Mouse (Mus musculus) gastrocnemius, adult 8-10 months (tissue): ENCODE measurements around the gene Nkpd1. TPM values are rescaled to one million over a fixed set of nuclear protein-coding genes. Genes with fewer than 3 reads are reported as not detected.

Experiments used
- total RNA-seq, 4 experiments: library from RNA; stranded (reverse); gene quantifications; 2 replicates each; pipeline ENCODE4 v1.2.4; 2022

The Nkpd1 gene
- total RNA-seq, 4 experiments from 2014 or later = not detected

Other genes starting within 250 kb of the Nkpd1 start
- gene Vasp, start 246.0 kb upstream of the Nkpd1 start, total RNA-seq = 10 to 100 TPM in 3 of 4 experiments, 1 to 10 TPM in 1; 7.1 to 19.7 (median 15.0) TPM
- gene Ppm1n, start 237.8 kb upstream of the Nkpd1 start, total RNA-seq = under 1 TPM in 2 of 4 experiments, not detected in 2; 0.40 to 0.80 TPM
- 1,000 to 10,000 TPM; 1,093 to 1,223 (median 1,133) TPM for gene Rtn2, start 235.2 kb upstream of the Nkpd1 start, total RNA-seq
- gene Fosb, start 207.8 kb upstream of the Nkpd1 start, total RNA-seq = under 1 TPM; 0.16 to 0.86 (median 0.30) TPM
- 10 to 100 TPM; 27.1 to 33.7 (median 28.7) TPM for gene Ercc1, start 173.1 kb upstream of the Nkpd1 start, total RNA-seq
- 10 to 100 TPM in 3 of 4 experiments, 1 to 10 TPM in 1; 8.9 to 13.9 (median 11.2) TPM for gene Cd3eap, start 158.4 kb upstream of the Nkpd1 start, total RNA-seq
- 1 to 10 TPM; 2.8 to 6.3 (median 4.1) TPM for gene Ppp1r13l, start 158.1 kb upstream of the Nkpd1 start, total RNA-seq
- gene Ercc2, start 135.8 kb upstream of the Nkpd1 start, total RNA-seq = 10 to 100 TPM in 2 of 4 experiments, 1 to 10 TPM in 2; 7.5 to 14.9 (median 10.4) TPM
- under 1 TPM in 3 of 4 experiments, not detected in 1; 0.21 to 0.40 (median 0.24) TPM for gene Klc3, start 113.7 kb upstream of the Nkpd1 start, total RNA-seq
- over 10,000 TPM; 38,224 to 44,934 (median 40,442) TPM for gene Ckm, start 113.1 kb upstream of the Nkpd1 start, total RNA-seq
- 10 to 100 TPM; 18.0 to 20.0 (median 19.8) TPM for gene Mark4, start 59.0 kb upstream of the Nkpd1 start, total RNA-seq
- gene Exoc3l2, start 54.5 kb upstream of the Nkpd1 start, total RNA-seq = under 1 TPM; 0.27 to 0.80 (median 0.35) TPM
- 1 to 10 TPM; 2.1 to 2.7 (median 2.3) TPM for gene Bloc1s3, start 9.5 kb upstream of the Nkpd1 start, total RNA-seq
- 10 to 100 TPM in 1 of 4 experiments, 1 to 10 TPM in 3; 7.6 to 10.2 (median 8.8) TPM for gene Trappc6a, start 9.4 kb upstream of the Nkpd1 start, total RNA-seq
- gene Ppp1r37, start 45.2 kb downstream of the Nkpd1 start, total RNA-seq = 10 to 100 TPM; 45.9 to 52.8 (median 48.8) TPM
- 1 to 10 TPM in 1 of 4 experiments, under 1 TPM in 3; 0.56 to 1.1 (median 0.77) TPM for gene Zfp296, start 59.4 kb downstream of the Nkpd1 start, total RNA-seq
- gene Gemin7, start 59.8 kb downstream of the Nkpd1 start, total RNA-seq = 100 to 1,000 TPM in 2 of 4 experiments, 10 to 100 TPM in 2; 78.5 to 108 (median 99.3) TPM
- gene Clasrp, start 86.6 kb downstream of the Nkpd1 start, total RNA-seq = 10 to 100 TPM in 1 of 4 experiments, 1 to 10 TPM in 3; 6.3 to 10.0 (median 9.2) TPM
- 10 to 100 TPM in 2 of 4 experiments, 1 to 10 TPM in 2; 7.0 to 12.5 (median 9.5) TPM for gene Relb, start 111.6 kb downstream of the Nkpd1 start, total RNA-seq
- 10 to 100 TPM; 49.6 to 55.5 (median 51.0) TPM for gene Clptm1, start 147.2 kb downstream of the Nkpd1 start, total RNA-seq
- gene Apoc2, start 160.1 kb downstream of the Nkpd1 start, total RNA-seq = not detected
- not detected for gene Gm44805, start 163.6 kb downstream of the Nkpd1 start, total RNA-seq
- not detected for gene Apoc4, start 163.6 kb downstream of the Nkpd1 start, total RNA-seq
- gene Apoc1, start 174.8 kb downstream of the Nkpd1 start, total RNA-seq = 1 to 10 TPM in 2 of 4 experiments, not detected in 2; 1.1 to 2.1 TPM
- gene Apoe, start 181.3 kb downstream of the Nkpd1 start, total RNA-seq = 10 to 100 TPM; 18.8 to 67.9 (median 47.9) TPM
- 10 to 100 TPM; 44.3 to 48.3 (median 46.0) TPM for gene Tomm40, start 197.6 kb downstream of the Nkpd1 start, total RNA-seq
- 1 to 10 TPM; 1.0 to 1.8 (median 1.5) TPM for gene Nectin2, start 232.6 kb downstream of the Nkpd1 start, total RNA-seq